Mouse (Mus musculus) gastrocnemius, adult 2 months (tissue): ENCODE results near the gene Rab7b. TPM values are rescaled to one million over a fixed set of nuclear protein-coding genes. Genes with fewer than 3 reads are reported as not detected.

Experiments
- DNase-seq: peaks from one replicate; pipeline ENCODE4 v3.0.0; 2022
- H3K27ac ChIP-seq: fragments of 200-600 bp; 2 replicates; pipeline ENCODE4 v1.8.1; 2022; ENCODE audit warnings: mild to moderate bottlenecking
- H3K4me3 ChIP-seq: fragments of 200-600 bp; 2 replicates; pipeline ENCODE4 v1.8.1; 2022; ENCODE audit warnings: mild to moderate bottlenecking, moderate library complexity
- CTCF ChIP-seq: fragments of 200-600 bp; IDR thresholded peaks from 2 replicates; pipeline ENCODE4 v1.8.1; 2022; ENCODE audit warnings: antibody characterized with exemption, mild to moderate bottlenecking, moderate library complexity
- intact Hi-C: fragments of 180-260 bp; cut with DNase I; formaldehyde crosslinking; loops from one replicate; pipeline ENCODE4 v1.15.1; 2025
- total RNA-seq, 2 experiments: library from RNA; stranded (reverse); gene quantifications; 2 replicates each; pipeline ENCODE4 v1.2.3; 2021

Rab7b gene
- total RNA-seq, 2 experiments from 2014 or later = 2.3 to 2.8 TPM

GRCm38 (mm10) chr1:131701391-131701790, 12.9 kb downstream of the Rab7b start:
- no peak overlapping the region for H3K4me3 ChIP-seq
- DNase-seq = no peak
- peak; percentile 30 for TF ChIP-seq CTCF
- intact Hi-C loops = no loop called here
- no peak overlapping the region for H3K27ac ChIP-seq

- no peak for DNase-seq
- intact Hi-C loops = no loop called here
- Histone ChIP-seq H3K27ac (no peak overlapping the region), H3K4me3 (no peak overlapping the region)
- TF ChIP-seq CTCF = no peak
These were observed 13.7 kb downstream of the Rab7b start for GRCm38 (mm10) chr1:131702094-131702766.

- H3K4me3 ChIP-seq = no peak overlapping the region
- DNase-seq = no peak
- H3K27ac ChIP-seq = no peak overlapping the region
- TF ChIP-seq CTCF = no peak
- intact Hi-C loops = no loop called here
These were observed 15.0 kb downstream of the Rab7b start for GRCm38 (mm10) chr1:131703482-131703881.

GRCm38 (mm10) chr1:131708338-131708737, 19.8 kb downstream of the Rab7b start:
- H3K4me3 ChIP-seq = no peak overlapping the region
- DNase-seq = peak; percentile 80
- H3K27ac ChIP-seq = no peak overlapping the region
- TF ChIP-seq CTCF = peak; percentile 88
- intact Hi-C loops = loop anchor here (1.0 kb wide), 2 partner anchors 57 to 138 kb away; no protein-coding TSS in a partner anchor

- Histone ChIP-seq H3K27ac (no peak overlapping the region), H3K4me3 (no peak overlapping the region)
- intact Hi-C loops = no loop called here
- DNase-seq = no peak
- TF ChIP-seq CTCF = no peak
These were observed 23.0 kb downstream of the Rab7b start for GRCm38 (mm10) chr1:131711518-131711917.

- peak; percentile 83 for TF ChIP-seq CTCF
- intact Hi-C loops = loop anchor here (1.0 kb wide), 2 partner anchors 53 to 134 kb away; no protein-coding TSS in a partner anchor
- H3K27ac ChIP-seq = no peak overlapping the region
- peak; percentile 81 for DNase-seq
- H3K4me3 ChIP-seq = no peak overlapping the region
These were observed 23.9 kb downstream of the Rab7b start for GRCm38 (mm10) chr1:131712386-131712785.

- intact Hi-C loops = no loop called here
- H3K4me3 ChIP-seq = no peak overlapping the region
- DNase-seq = peak; percentile 28
- no peak overlapping the region for H3K27ac ChIP-seq
- TF ChIP-seq CTCF = no peak
These were observed 26.2 kb downstream of the Rab7b start for GRCm38 (mm10) chr1:131714388-131715337.

GRCm38 (mm10) chr1:131718952-131719694, 30.6 kb downstream of the Rab7b start:
- Histone ChIP-seq H3K4me3 (no peak overlapping the region), H3K27ac (no peak overlapping the region)
- TF ChIP-seq CTCF = no peak
- intact Hi-C loops = no loop called here
- DNase-seq = no peak

GRCm38 (mm10) chr1:131721989-131722388, 33.5 kb downstream of the Rab7b start:
- TF ChIP-seq CTCF = no peak

GRCm38 (mm10) chr1:131723549-131723948, 35.1 kb downstream of the Rab7b start:
- Histone ChIP-seq H3K4me3 (no peak overlapping the region), H3K27ac (no peak overlapping the region)
- intact Hi-C loops = no loop called here
- TF ChIP-seq CTCF = no peak
- DNase-seq = no peak

More at GRCm38 (mm10) chr1:131721989-131722388, 33.5 kb downstream of the Rab7b start:
- H3K4me3 ChIP-seq = no peak overlapping the region
- DNase-seq = no peak
- no peak overlapping the region for H3K27ac ChIP-seq
- intact Hi-C loops = no loop called here

GRCm38 (mm10) chr1:131726586-131726985, 38.1 kb downstream of the Rab7b start:
- intact Hi-C loops = no loop called here
- peak; percentile 51 for DNase-seq
- Histone ChIP-seq H3K4me3 (no peak overlapping the region), H3K27ac (no peak overlapping the region)
- TF ChIP-seq CTCF = no peak

GRCm38 (mm10) chr1:131730639-131731437, 42.3 kb downstream of the Rab7b start:
- H3K4me3 ChIP-seq = no peak overlapping the region
- no peak for DNase-seq
- intact Hi-C loops = no loop called here
- no peak overlapping the region for H3K27ac ChIP-seq
- TF ChIP-seq CTCF = no peak
